Mouse (Mus musculus) heart, adult 2 months (tissue): ENCODE measurements around the gene Galnt15. TPM values are rescaled to one million over a fixed set of nuclear protein-coding genes. Genes with fewer than 3 reads are reported as not detected.

ENCODE experiments used
- DNase-seq, 2 experiments: peaks; one replicate each; pipeline ENCODE4 v3.0.0; 2021
- H3K27ac ChIP-seq: fragments of 200-600 bp; 2 replicates; pipeline ENCODE4 v1.8.1; 2022
- H3K27me3 ChIP-seq: fragments of 200-500 bp; 2 replicates; pipeline ENCODE4 v1.6.1; 2012; ENCODE audit warnings: mild to moderate bottlenecking, low read length, inconsistent platforms, mixed read lengths; ENCODE audit not compliant: control insufficient read depth, insufficient read depth
- H3K36me3 ChIP-seq: fragments of 200-500 bp; 2 replicates; pipeline ENCODE4 v1.6.1; 2012; ENCODE audit warnings: low read length, inconsistent platforms; ENCODE audit not compliant: control insufficient read depth, insufficient read depth
- H3K4me1 ChIP-seq: fragments of 200-500 bp; 2 replicates; pipeline ENCODE4 v1.6.1; 2011; ENCODE audit warnings: low read length; ENCODE audit not compliant: control insufficient read depth, insufficient read depth
- H3K4me3 ChIP-seq: fragments of 200-600 bp; 2 replicates; pipeline ENCODE4 v1.8.1; 2022
- H3K79me2 ChIP-seq: fragments of 200-500 bp; replicated peaks from 2 replicates; pipeline ENCODE4 v1.6.1; 2012; ENCODE audit warnings: mild to moderate bottlenecking, inconsistent platforms, low read length, moderate library complexity, mixed read lengths; ENCODE audit not compliant: control insufficient read depth, insufficient read depth
- H3K9ac ChIP-seq: fragments of 200-500 bp; 2 replicates; pipeline ENCODE4 v1.6.1; 2012; ENCODE audit warnings: low read depth, mild to moderate bottlenecking, control low read depth, inconsistent platforms, low read length, mixed read lengths
- CTCF ChIP-seq: fragments of 200-600 bp; IDR thresholded peaks from 2 replicates; pipeline ENCODE4 v1.8.1; 2022; ENCODE audit warnings: antibody characterized with exemption, mild to moderate bottlenecking, moderate library complexity
- EP300 ChIP-seq: fragments of 200-500 bp; IDR thresholded peaks from 2 replicates; pipeline ENCODE4 v1.6.1; 2011; ENCODE audit warnings: low read depth, low read length, control low read depth; ENCODE audit not compliant: insufficient read depth
- POLR2A ChIP-seq: fragments of 200-500 bp; IDR thresholded peaks from 2 replicates; pipeline ENCODE4 v1.6.1; 2011; ENCODE audit warnings: mild to moderate bottlenecking, low read depth, low read length, control low read depth; ENCODE audit not compliant: insufficient read depth
- WGBS: fragments of 180-500 bp; shearing (Covaris S2); methylation state at CpG from one replicate; pipeline ENCODE4 v1.1.7; 2018; 5-methylcytosine and 5-hydroxymethylcytosine counted together
- intact Hi-C: fragments of 180-260 bp; cut with DNase I; formaldehyde crosslinking; loops from one replicate; pipeline ENCODE4 v1.15.1; 2025
- long read RNA-seq: library from polyadenylated mRNA; stranded (forward); transcript quantifications from one replicate; pipeline ENCODE4 v2.0.0, GENCODE M21; 2021
- polyA plus RNA-seq: library from polyadenylated mRNA; depleted of rRNA; stranded (reverse); fragments of >200 nt; gene quantifications from 2 replicates; pipeline ENCODE4 v1.2.3, GENCODE M21; 2012; rRNA removed
- total RNA-seq, 2 experiments: library from RNA; stranded (reverse); gene quantifications; 2 replicates each; pipeline ENCODE4 v1.2.3; 2021

Galnt15 gene
- total RNA-seq (10 to 100 TPM; 10.1 to 18.1 TPM), polyA plus RNA-seq (11.2 and 14.6 TPM in 2 replicates)
- long read RNA-seq, full-length matches to known transcripts = 4 of 8 reads
- long read RNA-seq, partial matches to known transcripts = 0 of 8 reads
- long read RNA-seq, other reads (novel, unspliced or antisense) = 4 of 8 reads

DNA sequence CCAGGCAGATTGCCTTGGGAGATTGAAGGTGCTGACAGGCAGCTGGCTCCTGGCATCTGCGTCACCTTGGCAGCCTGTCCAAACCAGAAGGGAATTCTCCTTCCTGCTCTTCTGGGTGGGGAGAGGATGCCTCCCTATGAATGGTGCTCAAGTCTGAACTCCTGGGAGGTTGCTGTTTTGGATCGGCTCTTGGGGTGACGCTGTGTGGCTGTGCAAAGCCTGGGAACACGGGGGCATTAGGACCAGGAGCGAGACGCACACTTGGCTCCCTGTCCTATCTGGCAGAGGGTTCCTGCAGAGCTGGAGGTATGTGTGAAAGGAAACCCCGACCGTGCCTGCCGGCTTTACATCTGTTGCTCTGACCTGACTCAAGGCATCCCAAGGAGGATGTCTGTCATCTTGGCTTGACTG is at the start of gene Galnt15:
Gene Galnt15 (plus strand): TSS at position 309 of the 411 bp plus-strand sequence.
- intact Hi-C loops = loop anchor here (1.0 kb wide), 1 partner anchor 20 kb away; no protein-coding TSS in a partner anchor
- peak within 1 kb of the TSS; percentile 93 for H3K27ac ChIP-seq
- peak within 1 kb of the TSS; percentile 71 for H3K9ac ChIP-seq
- WGBS = 1% methylated on average over 9 of the region's 9 CpGs
- no peaks in the 10 kb centered on the region for H3K27me3 ChIP-seq
- TF ChIP-seq POLR2A (peak; percentile 70), EP300 (peak; percentile 97), CTCF (no peak)
- peak; percentile 83 to 86 for DNase-seq
- H3K79me2 ChIP-seq = no peaks in the 10 kb centered on the region
- H3K4me1 ChIP-seq = peaks cover 9% of the 10 kb centered on the region
- H3K4me3 ChIP-seq = peak within 1 kb of the TSS; percentile 61
- no peaks in the 10 kb centered on the region for H3K36me3 ChIP-seq

DNA sequence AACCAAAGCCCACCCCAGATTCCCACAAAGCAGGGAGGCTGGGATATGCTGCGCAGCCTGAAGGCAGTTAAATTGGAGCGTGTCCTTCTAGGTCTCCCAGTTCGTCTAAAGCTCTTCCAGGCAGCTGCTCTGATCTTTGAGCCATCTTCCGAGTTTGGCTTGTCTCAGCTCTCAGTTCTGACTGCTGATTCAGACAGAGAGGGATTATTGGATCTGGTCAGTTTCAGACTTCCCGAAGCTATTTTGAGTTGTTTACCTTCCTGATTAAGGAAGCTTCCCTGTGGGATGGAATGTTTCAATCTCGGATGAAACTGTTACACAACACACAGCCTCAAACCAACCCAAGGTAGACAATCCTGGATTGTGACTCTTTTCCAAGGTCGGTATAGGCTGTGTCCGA is 34.8 kb upstream of the Galnt15 start:
- Histone ChIP-seq H3K36me3 (peaks cover 10% of the 10 kb centered on the region), H3K27ac (peak overlapping the region; percentile 92), H3K27me3 (no peaks in the 10 kb centered on the region), H3K4me1 (peaks cover 7% of the 10 kb centered on the region), H3K4me3 (no peak overlapping the region), H3K9ac (peak overlapping the region; percentile 47), H3K79me2 (no peaks in the 10 kb centered on the region)
- intact Hi-C loops = no loop called here
- TF ChIP-seq EP300 = 0 out of 2 replicates have a peak, but pooled peaks have one; percentile 24
- TF ChIP-seq CTCF = no peak
- peak; percentile 76; the same call in 1 of the 2 replicates for TF ChIP-seq POLR2A
- 23% methylated on average over 8 of the region's 8 CpGs for WGBS
- no peak for DNase-seq

DNA sequence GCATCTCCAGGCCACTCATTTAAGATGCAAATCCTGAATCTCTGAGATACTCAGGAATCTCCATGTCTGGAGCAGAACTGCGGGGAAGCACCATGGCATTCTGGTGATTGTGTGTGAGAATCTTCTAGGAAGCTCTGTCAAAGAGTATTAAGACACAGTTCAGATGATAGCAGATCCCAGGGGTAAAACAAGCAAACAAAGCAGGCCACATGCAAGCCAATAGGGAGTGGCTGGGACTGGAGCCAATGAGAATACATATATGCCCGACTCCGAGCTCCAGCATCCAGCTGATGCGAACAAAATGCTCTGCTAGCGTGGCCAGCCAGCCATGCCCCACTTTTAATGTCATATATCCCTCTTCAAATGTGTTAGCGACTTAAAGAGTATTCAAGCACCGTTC is 27.8 kb upstream of the Galnt15 start:
- no peak overlapping the region for H3K9ac ChIP-seq
- H3K36me3 ChIP-seq = peaks cover 3% of the 10 kb centered on the region; the same call in 1 of the 2 replicates
- intact Hi-C loops = no loop called here
- no peak overlapping the region for H3K4me3 ChIP-seq
- H3K79me2 ChIP-seq = no peaks in the 10 kb centered on the region
- no peak for DNase-seq
- no peak for TF ChIP-seq EP300
- TF ChIP-seq CTCF = no peak
- no peak for TF ChIP-seq POLR2A
- WGBS = 61% methylated on average over 7 of the region's 7 CpGs
- no peaks in the 10 kb centered on the region for H3K27me3 ChIP-seq
- no peak overlapping the region for H3K27ac ChIP-seq
- peaks cover 10% of the 10 kb centered on the region for H3K4me1 ChIP-seq

DNA sequence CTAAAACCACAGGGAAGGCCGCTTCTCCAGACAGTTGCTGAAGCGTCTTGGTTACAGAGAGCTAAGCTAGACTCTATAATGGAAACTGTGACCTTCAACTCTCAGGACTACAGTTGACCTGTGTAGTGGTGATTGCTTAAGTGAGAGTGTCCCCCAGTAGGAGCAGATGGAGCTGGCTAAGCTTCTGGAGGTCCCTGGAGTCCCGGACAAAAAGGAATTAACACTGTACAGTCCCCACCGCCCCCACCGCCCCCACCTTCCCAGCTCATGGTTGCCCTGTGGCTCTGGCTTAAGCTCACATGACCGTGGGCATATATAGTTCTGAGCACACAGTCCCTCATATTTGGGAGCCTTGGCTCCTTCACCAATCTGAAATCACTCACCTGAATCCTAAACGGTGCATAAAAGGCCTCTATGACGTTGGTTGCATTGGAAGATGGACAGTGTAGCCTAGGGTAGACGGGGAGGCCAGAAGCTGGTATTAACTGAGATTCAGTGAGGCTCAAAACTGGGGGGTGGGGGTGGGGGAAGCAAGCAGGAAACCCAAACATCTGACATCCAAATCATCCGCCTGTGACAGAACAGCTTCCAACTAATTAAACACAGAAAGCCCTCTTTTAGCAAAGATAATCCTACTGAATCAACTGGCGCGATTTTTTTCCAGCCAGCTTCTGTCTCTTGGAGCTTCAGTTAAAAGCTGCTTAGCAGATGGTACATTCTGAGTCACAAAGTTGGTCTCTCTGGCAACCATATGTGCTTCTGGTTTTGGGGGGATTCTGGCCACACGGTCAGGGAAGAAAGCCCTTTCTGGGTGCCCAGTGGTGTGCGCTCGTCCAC is 26.1 kb upstream of the Galnt15 start:
- DNase-seq = no peak
- TF ChIP-seq EP300 = no peak
- no peak for TF ChIP-seq POLR2A
- TF ChIP-seq CTCF = no peak
- Histone ChIP-seq H3K79me2 (no peaks in the 10 kb centered on the region), H3K4me1 (peaks cover 13% of the 10 kb centered on the region), H3K36me3 (peaks cover 4% of the 10 kb centered on the region; the same call in 1 of the 2 replicates), H3K27ac (peak overlapping the region; percentile 83), H3K9ac (no peak overlapping the region), H3K27me3 (no peaks in the 10 kb centered on the region), H3K4me3 (no peak overlapping the region)
- WGBS = 68% methylated on average over 15 of the region's 15 CpGs
- intact Hi-C loops = no loop called here

DNA sequence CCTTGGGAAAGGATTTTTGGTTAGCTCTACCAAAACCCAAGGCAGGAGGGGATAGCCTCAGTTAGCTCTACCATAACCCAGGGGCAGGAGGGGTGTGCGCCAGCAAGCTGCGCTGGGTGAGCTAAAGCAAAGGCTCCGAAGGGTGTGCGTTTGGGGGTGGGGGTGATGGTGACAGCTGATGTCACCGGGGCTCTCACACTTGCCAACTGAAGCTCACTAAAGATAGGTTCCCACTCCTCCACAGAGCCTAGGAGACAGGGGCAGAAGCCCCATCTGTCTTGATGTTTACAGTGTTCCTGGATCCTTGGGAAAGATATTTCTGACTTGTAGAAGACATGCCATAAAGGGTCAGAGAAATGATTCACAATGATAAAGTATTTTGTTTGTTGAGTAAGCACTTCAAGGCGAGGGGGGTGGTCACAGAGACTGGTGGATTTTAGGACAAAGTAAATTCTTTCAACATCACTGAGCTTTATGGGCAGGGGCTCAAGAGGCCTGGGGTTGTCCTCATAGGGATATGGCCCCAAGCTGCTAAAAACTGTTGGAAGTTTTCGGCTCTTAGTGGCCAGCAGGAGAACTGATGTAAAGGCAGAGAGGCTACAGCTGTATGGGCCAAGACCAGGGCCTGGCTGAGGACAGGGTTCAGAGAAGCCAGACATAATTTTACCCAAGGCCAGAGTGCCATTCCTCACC is 24.7 kb upstream of the Galnt15 start:
- H3K27ac ChIP-seq = peak overlapping the region; percentile 83
- H3K4me3 ChIP-seq = no peak overlapping the region
- no peaks in the 10 kb centered on the region for H3K27me3 ChIP-seq
- intact Hi-C loops = loop anchor here (2.0 kb wide), 1 partner anchor 41 kb away; no protein-coding TSS in a partner anchor
- DNase-seq = no peak
- no peak overlapping the region for H3K9ac ChIP-seq
- peaks cover 5% of the 10 kb centered on the region; the same call in 1 of the 2 replicates for H3K36me3 ChIP-seq
- H3K4me1 ChIP-seq = peaks cover 16% of the 10 kb centered on the region
- no peaks in the 10 kb centered on the region for H3K79me2 ChIP-seq
- no peak for TF ChIP-seq CTCF
- TF ChIP-seq EP300 = no peak
- TF ChIP-seq POLR2A = no peak
- 84% methylated on average over 7 of the region's 7 CpGs for WGBS
